Mouse (Mus musculus) left cerebral cortex, adult 2 months (tissue): ENCODE data around the gene Sema3b. TPM values are rescaled to one million over a fixed set of nuclear protein-coding genes. Genes with fewer than 3 reads are reported as not detected.
"Not testable (repeated sequence)": the region's sequence is repeated elsewhere in the genome, so short reads cannot be mapped to it uniquely, and the experiment has no call there.

Experiments used
- DNase-seq, 2 experiments: peaks; one replicate each; pipeline ENCODE4 v3.0.0; 2021 to 2022; ENCODE audit warnings: low spot score in 2 of 2, mixed read lengths in 1 of 2; ENCODE audit errors: extremely low spot score in 1 of 2
- H3K27ac ChIP-seq: fragments of 200-600 bp; 2 replicates; pipeline ENCODE4 v1.8.1; 2022
- H3K4me3 ChIP-seq: fragments of 200-600 bp; 2 replicates; pipeline ENCODE4 v1.8.1; 2022
- CTCF ChIP-seq: fragments of 200-600 bp; IDR thresholded peaks from 2 replicates; pipeline ENCODE4 v1.8.1; 2022; ENCODE audit warnings: antibody characterized with exemption, mild to moderate bottlenecking, moderate library complexity
- intact Hi-C: fragments of 180-260 bp; cut with DNase I; formaldehyde crosslinking; loops from one replicate; pipeline ENCODE4 v1.15.1; 2025
- total RNA-seq, 2 experiments: library from RNA; stranded (reverse); gene quantifications; 2 replicates each; pipeline ENCODE4 v1.2.3; 2021

Gene Sema3b
- total RNA-seq, 2 experiments from 2014 or later: 3.3 to 4.1 TPM

GRCm38 (mm10) chr9:107582509-107583062 is 26.4 kb downstream of the Sema3b start:
- no peak for TF ChIP-seq CTCF
- no peak for DNase-seq
- Histone ChIP-seq H3K27ac (no peak overlapping the region), H3K4me3 (no peak overlapping the region)
- intact Hi-C loops: no loop called here

GRCm38 (mm10) chr9:107581584-107581983 is 27.4 kb downstream of the Sema3b start:
- H3K4me3 ChIP-seq: peak overlapping the region; percentile 80
- intact Hi-C loops: no loop called here
- TF ChIP-seq CTCF: no peak
- no peak overlapping the region for H3K27ac ChIP-seq
- DNase-seq: no peak

DNA sequence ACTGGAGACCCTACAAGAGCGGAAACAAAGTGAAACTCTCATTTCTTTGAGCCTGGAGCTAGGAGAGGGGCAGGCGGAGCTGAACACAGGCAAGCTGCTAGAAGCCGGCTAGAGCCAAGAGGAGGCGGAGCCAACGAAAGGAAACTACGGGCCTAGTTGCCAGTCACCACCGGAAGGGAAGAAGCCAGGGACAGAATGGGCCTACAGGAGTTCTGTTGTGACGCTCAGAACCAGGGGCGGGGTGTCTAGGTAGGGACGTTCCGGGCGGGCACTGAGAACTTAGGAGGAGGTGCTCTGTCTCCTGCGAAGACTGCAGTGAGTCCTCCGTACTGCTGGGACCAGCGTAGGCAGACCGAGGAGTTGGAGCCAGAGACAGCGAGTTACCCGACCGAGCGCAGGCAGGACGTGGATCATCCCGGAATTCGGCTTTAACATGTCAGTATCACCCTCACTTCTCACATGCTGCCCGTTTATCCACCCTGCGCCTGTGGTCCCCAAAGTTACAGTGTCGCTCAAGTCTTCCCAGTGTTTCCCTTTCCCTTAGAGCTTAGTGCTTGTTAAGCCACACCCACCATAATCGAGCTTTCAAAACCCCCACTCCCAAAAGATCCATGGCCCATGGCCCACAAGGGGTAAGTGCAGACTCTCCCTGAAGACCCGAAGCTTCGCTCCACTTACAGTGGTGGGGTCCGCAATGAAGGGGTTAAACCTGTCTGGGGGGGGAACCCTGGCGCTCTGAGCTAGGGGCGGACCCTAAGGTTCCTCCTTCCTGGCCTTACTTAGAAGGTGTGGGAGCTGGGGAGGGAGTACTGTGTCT is 28.3 kb downstream of the Sema3b start, which contains the start of gene Hyal3:
Hyal3 (plus strand) TSS at position 318 of the 817 bp plus-strand sequence.
- TF ChIP-seq CTCF: no peak
- intact Hi-C loops: no loop called here
- peak within 1 kb of the TSS; percentile 90 for H3K27ac ChIP-seq
- DNase-seq: peak; percentile 82 to 85
- peak within 1 kb of the TSS; percentile 80 for H3K4me3 ChIP-seq

GRCm38 (mm10) chr9:107579023-107579900 is 29.8 kb downstream of the Sema3b start:
- Histone ChIP-seq H3K27ac (0 out of 2 replicates have a peak overlapping the region, but pooled peaks have one; percentile 90), H3K4me3 (no peak overlapping the region)
- no peak for TF ChIP-seq CTCF
- no peak for DNase-seq
- intact Hi-C loops: loop anchor here (10.0 kb wide), 1 partner anchor 916 kb away; the partner anchor contains the start of gene Usp19

- intact Hi-C loops: loop anchor here (10.0 kb wide), 1 partner anchor 916 kb away; the partner anchor contains the start of gene Usp19
- DNase-seq: no peak
- 0 out of 2 replicates have a peak within 1 kb of the TSS, but pooled peaks have one; percentile 90 for H3K27ac ChIP-seq
- TF ChIP-seq CTCF: no peak
- H3K4me3 ChIP-seq: no peak within 1 kb of the TSS
These were observed 30.4 kb downstream of the Sema3b start, which contains the start of gene Naa80 for GRCm38 (mm10) chr9:107578587-107578986. Gene Naa80 (plus strand): TSS chr9:107578887.

GRCm38 (mm10) chr9:107577871-107578270 is 31.2 kb downstream of the Sema3b start:
- DNase-seq: no peak
- H3K27ac ChIP-seq: no peak overlapping the region
- intact Hi-C loops: loop anchor here (10.0 kb wide), 1 partner anchor 917 kb away; the partner anchor contains the start of gene Usp19
- no peak overlapping the region for H3K4me3 ChIP-seq
- TF ChIP-seq CTCF: no peak

DNA sequence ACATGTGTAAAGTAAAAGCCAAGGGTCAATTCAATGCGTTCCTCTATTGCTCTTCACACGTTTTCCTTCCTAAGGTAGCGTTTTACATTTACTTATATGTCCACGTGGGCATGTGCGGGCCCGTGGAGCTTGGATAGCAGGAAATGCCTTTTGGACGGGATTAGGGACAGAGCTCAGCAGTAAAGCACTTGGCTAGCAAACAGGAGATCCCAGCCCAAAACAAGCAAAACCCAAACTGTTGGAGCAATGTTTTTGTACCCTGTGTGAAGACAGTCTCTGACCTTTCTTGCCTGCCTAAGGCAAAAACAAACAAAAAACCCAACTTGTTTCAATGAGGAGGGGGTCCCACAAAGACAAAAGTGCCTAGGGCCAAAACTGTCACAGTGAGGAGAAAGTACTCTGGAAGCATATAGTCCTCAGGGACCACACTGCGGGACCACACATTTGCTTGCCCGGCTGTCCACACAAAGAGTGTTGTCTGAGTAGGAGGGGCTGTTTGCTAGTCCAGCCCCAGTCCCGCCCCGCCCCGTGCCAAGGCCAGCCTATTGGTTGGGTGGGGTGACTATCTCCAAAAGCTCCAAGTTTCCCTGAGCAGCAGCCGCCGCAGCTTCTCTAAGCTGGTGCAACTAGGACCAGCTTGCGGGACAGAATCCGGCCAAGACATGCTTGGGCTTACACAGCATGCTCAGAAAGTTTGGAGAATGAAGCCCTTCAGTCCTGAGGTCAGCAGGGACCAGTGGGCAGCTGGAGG is 32.5 kb downstream of the Sema3b start, which contains the start of gene Hyal1:
Hyal1 (plus strand) TSS at position 571 of the 751 bp plus-strand sequence.
- H3K27ac ChIP-seq: peak within 1 kb of the TSS; percentile 63
- TF ChIP-seq CTCF: no peak
- no peak for DNase-seq
- peak within 1 kb of the TSS; percentile 39; the same call in 1 of the 2 replicates for H3K4me3 ChIP-seq
- intact Hi-C loops: loop anchor here (10.0 kb wide), 1 partner anchor 918 kb away; the partner anchor contains the start of gene Usp19

DNA sequence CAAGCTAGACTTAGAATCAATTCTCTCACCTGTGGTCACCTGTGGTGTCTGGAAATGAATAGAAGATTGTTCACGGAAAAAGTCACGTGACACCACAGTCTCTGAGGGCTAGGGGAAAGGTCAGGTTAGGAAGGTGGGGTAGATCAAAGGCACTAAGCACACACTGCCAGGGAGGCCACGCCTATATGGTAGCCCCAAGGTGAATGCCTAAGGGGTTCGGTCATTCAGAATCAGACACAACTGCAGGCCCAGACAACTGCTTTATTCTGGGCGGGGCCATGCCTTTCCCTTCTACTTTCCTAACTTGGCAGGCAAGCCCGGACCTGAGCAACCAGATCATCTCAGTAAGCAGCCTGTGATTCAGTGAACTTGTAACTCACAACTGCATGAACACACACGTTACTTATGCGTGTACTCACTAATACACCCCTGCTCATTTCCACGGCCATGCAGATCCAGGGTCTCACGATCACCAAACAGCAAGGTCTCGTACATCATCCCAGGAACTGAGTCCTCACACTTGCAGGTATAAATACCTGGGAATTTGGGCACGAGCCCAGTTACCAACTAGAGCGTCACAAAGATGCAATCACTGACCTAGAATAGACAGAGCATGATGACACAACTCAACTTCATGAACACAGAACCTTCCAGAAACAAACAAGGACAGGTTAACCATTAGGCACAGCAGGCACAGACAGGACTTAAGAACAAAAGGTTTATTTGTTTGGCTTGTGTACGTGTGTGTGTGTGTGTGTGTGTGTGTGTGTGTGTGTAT is 33.3 kb downstream of the Sema3b start:
- intact Hi-C loops: loop anchor here (10.0 kb wide), 1 partner anchor 919 kb away; the partner anchor contains the start of gene Usp19
- no peak overlapping the region for H3K4me3 ChIP-seq
- TF ChIP-seq CTCF: no peak
- DNase-seq: no peak
- H3K27ac ChIP-seq: no peak overlapping the region

GRCm38 (mm10) chr9:107573774-107574173 is 35.3 kb downstream of the Sema3b start:
- H3K4me3 ChIP-seq, DNase-seq, H3K27ac ChIP-seq: not testable (repeated sequence)
- TF ChIP-seq CTCF: peak; percentile 26
- intact Hi-C loops: loop anchor here (10.0 kb wide), 1 partner anchor 921 kb away; the partner anchor contains the start of gene Usp19

DNA sequence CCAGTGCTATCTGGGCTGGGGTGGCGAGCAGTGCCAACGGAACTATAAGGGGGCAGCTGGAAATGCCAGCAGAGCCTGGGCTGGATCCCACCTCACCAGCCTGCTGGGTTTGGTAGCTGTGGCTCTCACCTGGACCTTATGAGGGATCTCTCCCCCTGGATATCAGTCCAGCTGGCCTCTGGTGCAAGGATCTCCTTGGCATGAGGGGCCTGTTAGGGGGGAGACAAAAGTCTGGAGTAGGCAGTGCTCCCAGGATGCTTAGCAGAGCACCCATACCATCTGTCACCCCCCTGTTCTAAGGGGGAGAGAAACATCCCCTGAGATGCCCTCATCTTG is 36.7 kb downstream of the Sema3b start:
- intact Hi-C loops: loop anchor here (10.0 kb wide), 1 partner anchor 923 kb away; the partner anchor contains the start of gene Usp19
- no peak for DNase-seq
- no peak for TF ChIP-seq CTCF
- Histone ChIP-seq H3K27ac (no peak overlapping the region), H3K4me3 (no peak overlapping the region)
